Mouse (Mus musculus) cerebellum, postnatal 25 days (tissue): ENCODE measurements around the gene Arid3a.
"Not testable (repeated sequence)": the region's sequence is repeated elsewhere in the genome, so short reads cannot be mapped to it uniquely, and the experiment has no call there.

Experiments used
- DNase-seq, 2 experiments: peaks; one replicate each; pipeline ENCODE4 v3.0.0; 2021; ENCODE audit warnings: mixed read lengths in 2 of 2

The Arid3a gene

GRCm38 (mm10) chr10:79926491-79927323 is at the start of gene Arid3a:
Gene Arid3a, plus strand, starts transcription at chr10:79927043.
- DNase-seq = peak; percentile 91 to 95

GRCm38 (mm10) chr10:79877174-79877573 is 49.7 kb upstream of the Arid3a start:
- DNase-seq = no peak

- DNase-seq = no peak
These were observed 49.1 kb upstream of the Arid3a start for GRCm38 (mm10) chr10:79877757-79878156.

- no peak for DNase-seq
These were observed 47.3 kb upstream of the Arid3a start for GRCm38 (mm10) chr10:79879527-79879926.

GRCm38 (mm10) chr10:79880721-79881120 is 46.1 kb upstream of the Arid3a start:
- no peak for DNase-seq

GRCm38 (mm10) chr10:79881981-79882380 is 44.9 kb upstream of the Arid3a start:
- peak in 1 of 2 experiments; percentile 40 for DNase-seq

- peak; percentile 87 to 91 for DNase-seq
These were observed 43.4 kb upstream of the Arid3a start for GRCm38 (mm10) chr10:79883297-79884084.

GRCm38 (mm10) chr10:79884446-79884845 is 42.4 kb upstream of the Arid3a start:
- peak in 1 of 2 experiments; percentile 69 for DNase-seq

GRCm38 (mm10) chr10:79884938-79885337 is 41.9 kb upstream of the Arid3a start:
- DNase-seq = not testable (repeated sequence)

- DNase-seq = no peak
These were observed 40.8 kb upstream of the Arid3a start, which contains the start of gene Elane for GRCm38 (mm10) chr10:79886054-79886453. Gene Elane, plus strand, starts transcription at chr10:79886247.

GRCm38 (mm10) chr10:79886611-79887010 is 40.2 kb upstream of the Arid3a start:
- no peak for DNase-seq

GRCm38 (mm10) chr10:79889386-79889785 is 37.5 kb upstream of the Arid3a start:
- DNase-seq = no peak

- no peak for DNase-seq
These were observed 36.2 kb upstream of the Arid3a start, which contains the start of gene Cfd for GRCm38 (mm10) chr10:79890670-79891069. Gene Cfd, plus strand, starts transcription at chr10:79890853.

GRCm38 (mm10) chr10:79892451-79893118 is 34.3 kb upstream of the Arid3a start:
- peak; percentile 87 to 93 for DNase-seq

GRCm38 (mm10) chr10:79896306-79896705 is 30.5 kb upstream of the Arid3a start:
- DNase-seq = peak in 1 of 2 experiments; percentile 28

- no peak for DNase-seq
These were observed 30.0 kb upstream of the Arid3a start for GRCm38 (mm10) chr10:79896814-79897213.

- DNase-seq = peak in 1 of 2 experiments; percentile 11
These were observed 29.3 kb upstream of the Arid3a start for GRCm38 (mm10) chr10:79897316-79898245.

GRCm38 (mm10) chr10:79900951-79901410 is 25.9 kb upstream of the Arid3a start:
- DNase-seq = no peak

- peak in 1 of 2 experiments; percentile 25 for DNase-seq
These were observed 20.1 kb upstream of the Arid3a start for GRCm38 (mm10) chr10:79906712-79907111.

GRCm38 (mm10) chr10:79907415-79907814 is 19.4 kb upstream of the Arid3a start:
- DNase-seq = peak in 1 of 2 experiments; percentile 24
